Mouse (Mus musculus) lung, postnatal 10 days (tissue): ENCODE measurements around the gene Unc93b1.

Experiments used
- DNase-seq: peaks from one replicate; pipeline ENCODE4 v3.0.0; 2021

The Unc93b1 gene

DNA sequence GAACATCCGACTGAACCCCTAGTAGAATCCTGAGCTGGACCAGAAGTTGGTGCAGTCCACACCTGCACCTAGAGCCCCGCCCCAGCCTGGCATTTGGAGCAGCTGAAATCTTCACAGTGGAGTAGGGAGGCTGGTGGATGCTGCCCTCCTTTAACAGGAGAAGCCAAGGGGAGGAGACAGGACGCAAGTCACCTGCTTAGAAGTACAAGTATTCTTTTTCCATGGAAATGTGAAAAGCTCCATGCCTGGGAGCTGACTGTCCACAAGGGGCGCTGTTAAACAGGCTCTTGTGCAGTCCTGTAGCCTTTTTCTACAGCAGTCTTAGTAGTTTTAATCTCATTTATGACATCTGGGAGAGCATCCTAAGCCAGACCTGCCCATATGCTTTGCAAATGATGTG lies 53.8 kb downstream of the Unc93b1 start:
- DNase-seq: no peak

DNA sequence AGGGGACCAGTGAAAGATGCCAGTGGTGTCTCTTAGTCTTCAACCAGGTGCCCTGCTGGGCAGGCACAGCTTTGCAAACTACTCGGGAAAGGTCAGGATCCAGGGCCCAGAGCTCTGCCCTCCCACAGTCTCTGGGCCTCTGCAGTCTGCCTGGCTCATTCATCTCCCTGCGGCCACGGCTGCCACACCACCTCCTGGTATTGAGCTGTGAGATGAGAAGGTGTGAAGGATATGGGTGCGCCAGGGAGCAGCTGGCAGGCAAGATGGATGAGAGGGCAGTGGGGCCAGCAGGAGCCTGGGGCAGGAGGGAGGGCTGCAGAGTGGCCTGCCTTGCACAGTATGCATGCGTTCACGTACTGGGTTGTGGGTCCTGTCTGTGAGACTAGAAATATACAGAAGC lies 55.8 kb downstream of the Unc93b1 start:
- no peak for DNase-seq

- DNase-seq: no peak
These were observed 56.6 kb downstream of the Unc93b1 start for GRCm38 (mm10) chr19:3991562-3991961.

DNA sequence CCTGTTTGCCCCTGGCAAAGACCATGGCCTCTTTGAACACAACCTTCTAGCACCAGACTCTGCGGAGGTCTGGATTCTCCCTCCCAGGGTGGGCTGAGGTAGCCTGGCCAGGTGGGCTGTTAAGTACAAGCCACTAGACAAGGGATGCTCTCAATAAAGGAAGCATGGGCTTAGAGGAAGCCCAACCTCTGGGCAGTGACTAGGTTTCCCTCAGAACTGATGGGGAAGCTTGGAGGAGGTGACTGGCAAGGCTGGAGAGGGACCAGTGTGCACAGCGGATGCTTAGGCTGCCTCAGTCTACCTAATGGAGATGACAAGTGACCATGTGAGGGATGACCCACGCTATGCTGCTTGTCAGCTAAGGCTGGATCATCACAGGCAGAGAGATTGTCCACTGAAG lies 57.0 kb downstream of the Unc93b1 start:
- DNase-seq: no peak

DNA sequence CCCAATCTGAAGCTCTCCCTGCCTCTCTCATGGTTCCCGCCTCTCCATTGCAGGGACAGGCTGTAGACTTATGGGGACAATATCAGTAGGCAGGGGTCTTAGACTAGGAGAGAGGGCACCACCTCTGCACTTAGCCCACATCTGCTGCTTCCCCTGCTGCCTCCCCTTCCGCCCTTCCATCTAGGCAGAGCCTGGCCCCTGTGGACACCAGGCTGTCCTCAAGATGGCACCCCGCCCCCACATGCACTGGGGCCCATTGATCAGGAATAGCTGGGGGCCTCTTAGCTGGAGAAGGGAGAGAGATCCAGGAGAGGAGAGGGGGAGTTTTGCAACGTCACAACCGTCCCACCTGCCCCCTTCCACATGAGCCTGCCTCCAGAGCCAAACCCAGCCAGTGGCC lies 57.4 kb downstream of the Unc93b1 start, which contains the start of gene Tbx10:
Tbx10 (plus strand) TSS at position 337 of the 400 bp plus-strand sequence.
- DNase-seq: no peak

DNA sequence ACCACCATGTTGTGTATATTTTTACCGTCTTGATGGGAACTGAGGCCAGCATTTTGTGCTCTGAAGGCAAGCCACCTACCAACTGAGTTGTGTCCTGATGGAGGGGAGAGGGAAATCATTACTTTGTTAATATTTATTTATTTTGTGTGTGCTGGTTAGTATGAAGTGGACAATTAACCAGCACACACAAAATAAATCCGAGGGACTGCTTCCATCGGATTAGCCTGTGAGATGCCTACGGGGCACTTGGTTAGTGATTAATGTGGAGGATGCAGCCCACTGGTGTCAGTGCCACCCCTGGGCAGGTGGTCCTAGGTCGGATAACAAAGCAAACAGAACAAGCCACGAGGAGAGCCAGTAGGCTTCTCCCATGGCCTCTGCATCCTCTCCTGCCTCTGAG lies 59.9 kb downstream of the Unc93b1 start:
- no peak for DNase-seq

GRCm38 (mm10) chr19:3995505-3995904 lies 60.5 kb downstream of the Unc93b1 start:
- DNase-seq: no peak

GRCm38 (mm10) chr19:3996106-3996505 lies 61.1 kb downstream of the Unc93b1 start:
- DNase-seq: no peak

GRCm38 (mm10) chr19:3996747-3997146 lies 61.8 kb downstream of the Unc93b1 start:
- DNase-seq: no peak

GRCm38 (mm10) chr19:3997231-3997630 lies 62.2 kb downstream of the Unc93b1 start:
- no peak for DNase-seq

DNA sequence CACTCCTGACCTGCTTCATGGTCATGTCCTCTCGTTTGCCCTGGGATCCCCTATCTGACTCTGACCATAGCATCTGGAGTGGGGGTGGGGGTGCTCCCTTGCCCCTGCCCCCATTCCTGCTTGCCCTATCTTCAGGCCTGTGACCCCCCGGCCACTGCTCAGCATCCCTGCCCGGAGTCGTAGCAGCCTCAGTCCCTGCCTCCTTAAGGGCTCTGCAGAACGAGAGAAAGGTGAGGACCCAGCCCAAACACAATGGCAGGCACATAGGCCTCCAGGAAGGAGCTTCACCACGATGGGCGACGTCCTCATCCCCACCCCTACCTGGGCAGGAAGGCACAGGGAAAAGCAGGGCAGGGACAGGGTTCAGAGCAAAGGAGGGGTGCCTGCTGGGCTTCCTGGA lies 63.3 kb downstream of the Unc93b1 start:
- no peak for DNase-seq
